Mouse (Mus musculus) heart, adult 11 months (tissue): Measurements from ENCODE around the gene Cyp2c38.
"Not testable (repeated sequence)": the region's sequence is repeated elsewhere in the genome, so short reads cannot be mapped to it uniquely, and the experiment has no call there.

Experiments used
- DNase-seq: peaks from one replicate; pipeline ENCODE4 v3.0.0; 2022

Gene Cyp2c38

GRCm38 (mm10) chr19:39462941-39463340, at the start of gene Cyp2c38:
Gene Cyp2c38 (minus strand): TSS chr19:39463075.
- no peak for DNase-seq

GRCm38 (mm10) chr19:39510534-39510933, 47.7 kb upstream of the Cyp2c38 start, which contains the start of gene Cyp2c39:
Gene Cyp2c39 (plus strand): TSS chr19:39510862.
- no peak for DNase-seq

GRCm38 (mm10) chr19:39509533-39509932, 46.7 kb upstream of the Cyp2c38 start:
- DNase-seq: no peak

GRCm38 (mm10) chr19:39506341-39506740, 43.5 kb upstream of the Cyp2c38 start:
- no peak for DNase-seq

- DNase-seq: not testable (repeated sequence)
Measured at GRCm38 (mm10) chr19:39483961-39484360, 21.1 kb upstream of the Cyp2c38 start.

- DNase-seq: no peak
Measured at GRCm38 (mm10) chr19:39463923-39464322, 1.0 kb upstream of the Cyp2c38 start.
